In genomic region chr6:6016931-6017330, GRCm38 (mm10) we compare ENCODE assay signal across 22 mouse cellular contexts.
A peak's percentile ranks its signal among the peaks of the same experiment; 100 is the strongest.
DNase-seq lines count a peak whose midpoint lies in the region; ATAC-seq lines count a peak whose summit lies in the region.
"Had no signal": no experiment of that assay in that cellular context is flagged by ENCODE, and none has a peak within 500 bp of the region (broad histone marks: within the 10 kb centered on the region; RNA-seq: fewer than 3 reads in every experiment).

No protein-coding gene starts in this region.

- intact Hi-C loops in heart, postnatal 14 days (cut with DNase I) = no loop called here

- 0 out of 2 replicates have a peak overlapping the region, but pooled peaks have one; percentile 14 for H3K4me2 ChIP-seq in heart, embryonic 15.5 days
- H3K4me2 ChIP-seq: forebrain, embryonic 15.5 days; hindbrain, embryonic 14.5 days; liver, embryonic 11.5 days; midbrain, embryonic 11.5 days had no signal

- WGBS in heart, embryonic 15.5 days = 40% methylated on average over 9 of the region's 9 CpGs
- 14% methylated on average over 9 of the region's 9 CpGs for WGBS in limb, embryonic 10.5 days

- no peaks in the 10 kb centered on the region for H3K27me3 ChIP-seq in heart, embryonic 15.5 days
- H3K27me3 ChIP-seq in limb, embryonic 10.5 days (ENCODE audit: low read depth, poor library complexity, severe bottlenecking) = no peaks in the 10 kb centered on the region
- H3K27me3 ChIP-seq: forebrain, embryonic 15.5 days had no signal

- H3K27ac ChIP-seq in heart, embryonic 15.5 days = no peak overlapping the region
- H3K27ac ChIP-seq in limb, embryonic 10.5 days = no peak overlapping the region; the same call in 1 of the 2 replicates
- H3K27ac ChIP-seq: forebrain, embryonic 15.5 days; hindbrain, embryonic 14.5 days had no signal

- H3K9ac ChIP-seq in heart, embryonic 15.5 days = no peak overlapping the region
- H3K9ac ChIP-seq: forebrain, embryonic 15.5 days; hindbrain, embryonic 14.5 days had no signal

- H3K4me3 ChIP-seq in heart, embryonic 15.5 days = no peak overlapping the region
- no peak overlapping the region for H3K4me3 ChIP-seq in limb, embryonic 10.5 days
- H3K4me3 ChIP-seq: forebrain, embryonic 15.5 days had no signal

- ATAC-seq in heart, embryonic 15.5 days (replicated peaks; ENCODE audit: insufficient number of reproducible peaks, insufficient read depth, low FRiP score, low read depth) = no peak
- ATAC-seq in activated CD4-positive, CD25-positive, alpha-beta regulatory T cell, adult 4 months = no peak
- ATAC-seq: forebrain, embryonic 15.5 days; inflammation-experienced regulatory T-cells, adult 6 months had no signal

- 0 out of 2 replicates have a peak, but pooled peaks cover 4% of the 10 kb centered on the region for H3K4me1 ChIP-seq in heart, embryonic 15.5 days (replicated peaks)
- peaks cover 28% of the 10 kb centered on the region for H3K4me1 ChIP-seq in limb, embryonic 10.5 days
- H3K4me1 ChIP-seq: forebrain, embryonic 15.5 days had no signal

- H3K36me3 ChIP-seq in heart, embryonic 15.5 days = no peaks in the 10 kb centered on the region
- H3K36me3 ChIP-seq in limb, embryonic 10.5 days = no peaks in the 10 kb centered on the region
- H3K36me3 ChIP-seq: forebrain, embryonic 15.5 days had no signal

- no peak for DNase-seq in heart, postnatal 14 days
- peak; percentile 59 for DNase-seq in embryo, embryonic 10 days (ENCODE audit: low spot score)
- peak; percentile 63 for DNase-seq in embryo, embryonic 11 days
- peak; percentile 79 for DNase-seq in limb, embryonic 10.5 days (ENCODE audit: low spot score)
- DNase-seq in gastrocnemius, postnatal 4 days (ENCODE audit: low spot score in 2 of 2) = no peak
- DNase-seq: adrenal gland, postnatal 14 days; cerebellum, adult 9-10 months; gastrocnemius, postnatal 25 days; heart, postnatal 10 days; kidney, adult 18-20 months; kidney, postnatal 4 days; lung, adult 18-20 months; lung, postnatal 10 days; right cerebral cortex, postnatal 25 days; spleen, adult 18-20 months had no signal

- no peaks in the 10 kb centered on the region for H3K9me3 ChIP-seq in heart, embryonic 15.5 days (replicated peaks)
- no peaks in the 10 kb centered on the region for H3K9me3 ChIP-seq in limb, embryonic 10.5 days (replicated peaks)
- H3K9me3 ChIP-seq: forebrain, embryonic 15.5 days had no signal

Comparison
In these comparisons a context has a peak if more than half of its experiments do, and no peak if none do; other contexts are left out.
1. DNase-seq: peak in embryo, embryonic 10 days (single experiment), embryo, embryonic 11 days (single experiment) and limb, embryonic 10.5 days (single experiment); none in heart, postnatal 14 days (0 of 2) and gastrocnemius, postnatal 4 days (0 of 2).